Mouse (Mus musculus) adrenal gland, postnatal 10 days (tissue): ENCODE results near the gene Arhgap9. TPM values are rescaled to one million over a fixed set of nuclear protein-coding genes. Genes with fewer than 3 reads are reported as not detected.

ENCODE experiments used
- DNase-seq: peaks from one replicate; pipeline ENCODE4 v3.0.0; 2021; ENCODE audit warnings: mixed read lengths
- long read RNA-seq, 2 experiments: library from polyadenylated mRNA; stranded (forward); transcript quantifications; one replicate each; pipeline ENCODE4 v2.0.0; 2021
- total RNA-seq, 2 experiments: library from RNA; stranded (reverse); gene quantifications; 2 replicates each; pipeline ENCODE4 v1.2.3; 2021

Arhgap9 gene
- 1 to 10 TPM; 6.5 to 6.6 TPM for total RNA-seq
- long read RNA-seq, experiment 1, partial matches to known transcripts: 0 of 8 reads
- long read RNA-seq, experiment 1, other reads (novel, unspliced or antisense): 4 of 8 reads
- long read RNA-seq, experiment 2, partial matches to known transcripts: 0 of 1 reads
- long read RNA-seq, experiment 2, other reads (novel, unspliced or antisense): 0 of 1 reads

- DNase-seq: no peak
Measured at GRCm38 (mm10) chr10:127321621-127322020, at the start of gene Arhgap9. Arhgap9 (plus strand) TSS chr10:127321964.

- DNase-seq: no peak
Measured at GRCm38 (mm10) chr10:127272371-127272770, 49.4 kb upstream of the Arhgap9 start.

GRCm38 (mm10) chr10:127274261-127275022 is 47.3 kb upstream of the Arhgap9 start:
- DNase-seq: no peak

- no peak for DNase-seq
Measured at GRCm38 (mm10) chr10:127279730-127280129, 42.0 kb upstream of the Arhgap9 start.

GRCm38 (mm10) chr10:127281316-127281715 is 40.4 kb upstream of the Arhgap9 start:
- no peak for DNase-seq

- peak; percentile 58 for DNase-seq
Measured at GRCm38 (mm10) chr10:127282620-127283215, 39.0 kb upstream of the Arhgap9 start.

GRCm38 (mm10) chr10:127284105-127284622 is 37.6 kb upstream of the Arhgap9 start:
- DNase-seq: no peak

- no peak for DNase-seq
Measured at GRCm38 (mm10) chr10:127284724-127285500, 36.9 kb upstream of the Arhgap9 start.

- DNase-seq: no peak
Measured at GRCm38 (mm10) chr10:127285644-127286043, 36.1 kb upstream of the Arhgap9 start.

- DNase-seq: no peak
Measured at GRCm38 (mm10) chr10:127286194-127286593, 35.6 kb upstream of the Arhgap9 start.

GRCm38 (mm10) chr10:127286730-127287129 is 35.0 kb upstream of the Arhgap9 start:
- DNase-seq: no peak

GRCm38 (mm10) chr10:127287271-127287935 is 34.4 kb upstream of the Arhgap9 start:
- DNase-seq: no peak

- peak; percentile 39 for DNase-seq
Measured at GRCm38 (mm10) chr10:127287936-127288293, 33.8 kb upstream of the Arhgap9 start.

GRCm38 (mm10) chr10:127288328-127288799 is 33.4 kb upstream of the Arhgap9 start:
- DNase-seq: peak; percentile 76

- DNase-seq: peak; percentile 93
Measured at GRCm38 (mm10) chr10:127288800-127289572, 32.8 kb upstream of the Arhgap9 start, which contains the start of gene Mbd6. Mbd6 (minus strand) TSS chr10:127289018.

- peak; percentile 63 for DNase-seq
Measured at GRCm38 (mm10) chr10:127289573-127290191, 32.1 kb upstream of the Arhgap9 start.

- DNase-seq: peak; percentile 100
Measured at GRCm38 (mm10) chr10:127290307-127290929, 31.3 kb upstream of the Arhgap9 start.

GRCm38 (mm10) chr10:127290930-127291880 is 30.6 kb upstream of the Arhgap9 start:
- DNase-seq: peak; percentile 76
